Mouse (Mus musculus): ENCODE measurements at regions not wholly inside any gene's neighbourhood (a gene's known extent, or its start where the extent isn't known, plus 50 kb on each side); places are given as distances from the start of the nearest gene placed in this dataset.

- TF ChIP-seq CTCF (IDR thresholded peaks at IDR 0.05; ENCODE audit: low read depth) (no peak), EP300 (IDR thresholded peaks at IDR 0.05; ENCODE audit: low read depth) (no peak)
Observed at GRCm38 (mm10) chr13:39334874-39335273, 374.2 kb upstream of the Slc35b3 start.
